Mouse (Mus musculus) ovary, adult 18-20 months (tissue): ENCODE data around the gene Tmem108.

ENCODE experiments used
- DNase-seq: peaks from one replicate; pipeline ENCODE4 v3.0.0; 2022; ENCODE audit warnings: low spot score, mixed read lengths

The Tmem108 gene

GRCm38 (mm10) chr9:103720021-103720420, 41.6 kb downstream of the Tmem108 start:
- no peak for DNase-seq

GRCm38 (mm10) chr9:103716002-103716401, 45.6 kb downstream of the Tmem108 start:
- no peak for DNase-seq

GRCm38 (mm10) chr9:103715352-103715751, 46.3 kb downstream of the Tmem108 start:
- no peak for DNase-seq

- DNase-seq = no peak
Measured at GRCm38 (mm10) chr9:103713230-103713629, 48.4 kb downstream of the Tmem108 start.

GRCm38 (mm10) chr9:103712711-103713110, 48.9 kb downstream of the Tmem108 start:
- no peak for DNase-seq

- DNase-seq = no peak
Measured at GRCm38 (mm10) chr9:103709694-103710093, 51.9 kb downstream of the Tmem108 start.

- no peak for DNase-seq
Measured at GRCm38 (mm10) chr9:103708514-103709173, 53.0 kb downstream of the Tmem108 start.

GRCm38 (mm10) chr9:103707857-103708256, 53.8 kb downstream of the Tmem108 start:
- DNase-seq = no peak

- no peak for DNase-seq
Measured at GRCm38 (mm10) chr9:103707000-103707790, 54.4 kb downstream of the Tmem108 start.

- no peak for DNase-seq
Measured at GRCm38 (mm10) chr9:103705717-103706116, 55.9 kb downstream of the Tmem108 start.

- DNase-seq = no peak
Measured at GRCm38 (mm10) chr9:103703014-103703413, 58.6 kb downstream of the Tmem108 start.

- DNase-seq = no peak
Measured at GRCm38 (mm10) chr9:103702452-103702851, 59.2 kb downstream of the Tmem108 start.

GRCm38 (mm10) chr9:103701448-103701847, 60.2 kb downstream of the Tmem108 start:
- DNase-seq = no peak

- no peak for DNase-seq
Measured at GRCm38 (mm10) chr9:103700240-103700639, 61.4 kb downstream of the Tmem108 start.

GRCm38 (mm10) chr9:103696967-103697366, 64.7 kb downstream of the Tmem108 start:
- DNase-seq = no peak

- no peak for DNase-seq
Measured at GRCm38 (mm10) chr9:103693826-103694225, 67.8 kb downstream of the Tmem108 start.

- no peak for DNase-seq
Measured at GRCm38 (mm10) chr9:103692699-103693098, 68.9 kb downstream of the Tmem108 start.

- DNase-seq = no peak
Measured at GRCm38 (mm10) chr9:103691847-103692246, 69.8 kb downstream of the Tmem108 start.

GRCm38 (mm10) chr9:103690446-103690845, 71.2 kb downstream of the Tmem108 start:
- no peak for DNase-seq

- no peak for DNase-seq
Measured at GRCm38 (mm10) chr9:103689697-103690096, 71.9 kb downstream of the Tmem108 start.

GRCm38 (mm10) chr9:103689006-103689405, 72.6 kb downstream of the Tmem108 start:
- DNase-seq = no peak

- DNase-seq = no peak
Measured at GRCm38 (mm10) chr9:103687130-103687529, 74.5 kb downstream of the Tmem108 start.

- DNase-seq = no peak
Measured at GRCm38 (mm10) chr9:103681741-103682330, 79.8 kb downstream of the Tmem108 start.
